Mouse (Mus musculus) stomach, postnatal 0 days (tissue): ENCODE data around the gene Dhx15.

Source experiments
- CTCF ChIP-seq: IDR thresholded peaks from 2 replicates; pipeline ENCODE4 v1.5.1; 2016; ENCODE audit warnings: antibody characterized with exemption, low read depth, mild to moderate bottlenecking, moderate library complexity
- EP300 ChIP-seq: optimal IDR thresholded peaks from 2 replicates; pipeline ENCODE3; 2016; ENCODE audit warnings: antibody characterized with exemption

GRCm38 (mm10) chr5:52116404-52116803 is 73.9 kb downstream of the Dhx15 start:
- no peak for TF ChIP-seq EP300
- TF ChIP-seq CTCF, result 0 out of 2 replicates have a peak, but pooled peaks have one; percentile 19
